Mouse (Mus musculus): ENCODE measurements at regions not wholly inside any gene's neighbourhood (a gene's known extent, or its start where the extent isn't known, plus 50 kb on each side); places are given as distances from the start of the nearest gene placed in this dataset.

GRCm38 (mm10) chr5:38945903-38946686, 69.5 kb upstream of the Clnk start:
- TF ChIP-seq CTCF (conservative IDR thresholded peaks at IDR 0.05; ENCODE audit: insufficient read depth, insufficient read length, low read depth, low read length): no peak
- no peak for TF ChIP-seq POLR2A (IDR thresholded peaks at IDR 0.05; ENCODE audit: low read depth, low read length)

All from kidney, adult 2 months (tissue).